Mouse (Mus musculus) midbrain, embryonic 14.5 days (tissue): Measurements from ENCODE around the gene Lsamp. TPM values are rescaled to one million over a fixed set of nuclear protein-coding genes. Genes with fewer than 3 reads are reported as not detected.

ENCODE experiments used
- microRNA-seq: library from miRNA; unstranded; fragments of <30 nt; microRNA quantifications from one replicate; pipeline ENCODE4, GENCODE M21; 2016
- polyA plus RNA-seq: library from polyadenylated mRNA; unstranded; fragments of >200 nt; fragmentation: Nextera tagmentation; extraction: Ambion mirVana; gene quantifications from 2 replicates; pipeline ENCODE4 v1.2.1, GENCODE M21; 2014

Gene Lsamp
- polyA plus RNA-seq, 1 experiment from 2014 or later = 79.5 TPM

Small RNA genes lying within 50 kb of the gene (microRNA-seq; reads per million reads assigned to microRNA genes)
- gene Gm27887 = not detected
- not detected for gene Gm47276
